ENCODE assay signal across 13 mouse cellular contexts in genomic region chr6:105676637-105677036, GRCm38 (mm10). TPM values are rescaled to one million over a fixed set of nuclear protein-coding genes. Genes with fewer than 3 reads are reported as not detected.
DNase-seq lines count a peak whose midpoint lies in the region; ATAC-seq lines count a peak whose summit lies in the region.
"Had no signal": no experiment of that assay in that cellular context is flagged by ENCODE, and none has a peak within 500 bp of the region (broad histone marks: within the 10 kb centered on the region; RNA-seq: fewer than 3 reads in every experiment).

No protein-coding gene starts in this region.

- DNase-seq in kidney, postnatal 25 days = no peak
- DNase-seq in forebrain, embryonic 11.5 days (ENCODE audit: low spot score) = no peak
- DNase-seq in layer of hippocampus, adult 9-10 months (ENCODE audit: low spot score) = no peak
- no peak for DNase-seq in frontal cortex, postnatal 14 days (ENCODE audit: low spot score in 2 of 2)
- no peak for DNase-seq in layer of hippocampus, postnatal 14 days (ENCODE audit: low spot score in 2 of 2)

- 24% methylated on average over 5 of the region's 5 CpGs for WGBS in kidney, embryonic 14.5 days
- WGBS in forebrain, embryonic 11.5 days = 27% methylated on average over 5 of the region's 5 CpGs
- WGBS in hindbrain, embryonic 16.5 days = 13% methylated on average over 5 of the region's 5 CpGs
- WGBS in neural tube, embryonic 12.5 days = 26% methylated on average over 5 of the region's 5 CpGs

- H3K9me3 ChIP-seq in kidney, embryonic 14.5 days (ENCODE audit: control insufficient read depth, low read length) = no peaks in the 10 kb centered on the region
- H3K9me3 ChIP-seq in forebrain, embryonic 11.5 days (ENCODE audit: control insufficient read depth, low read length) = no peaks in the 10 kb centered on the region
- no peaks in the 10 kb centered on the region for H3K9me3 ChIP-seq in hindbrain, embryonic 16.5 days (ENCODE audit: control insufficient read depth, low read length)
- no peaks in the 10 kb centered on the region for H3K9me3 ChIP-seq in neural tube, embryonic 12.5 days

- peak overlapping the region; percentile 68 for H3K4me2 ChIP-seq in kidney, embryonic 14.5 days (replicated peaks; ENCODE audit: low read depth, low read length)
- H3K4me2 ChIP-seq in forebrain, embryonic 11.5 days (ENCODE audit: low read depth, low read length, severe bottlenecking) = peak overlapping the region; percentile 81; the same call in 1 of the 2 replicates
- peak overlapping the region; percentile 76 for H3K4me2 ChIP-seq in hindbrain, embryonic 16.5 days (ENCODE audit: low read length)
- H3K4me2 ChIP-seq in neural tube, embryonic 12.5 days (replicated peaks) = peak overlapping the region; percentile 79

- H3K9ac ChIP-seq in kidney, embryonic 14.5 days (ENCODE audit: low read depth, low read length) = no peak overlapping the region
- no peak overlapping the region for H3K9ac ChIP-seq in forebrain, embryonic 11.5 days (ENCODE audit: low read length)
- peak overlapping the region; percentile 76 for H3K9ac ChIP-seq in hindbrain, embryonic 16.5 days (ENCODE audit: low read depth, low read length)
- H3K9ac ChIP-seq in neural tube, embryonic 12.5 days = 0 out of 2 replicates have a peak overlapping the region, but pooled peaks have one; percentile 40

- H3K4me1 ChIP-seq in kidney, embryonic 14.5 days (ENCODE audit: control insufficient read depth, insufficient read depth, low read length) = no peaks in the 10 kb centered on the region; the same call in 1 of the 2 replicates
- no peaks in the 10 kb centered on the region for H3K4me1 ChIP-seq in forebrain, embryonic 11.5 days (replicated peaks; ENCODE audit: control insufficient read depth, insufficient read depth, low read length)
- no peaks in the 10 kb centered on the region; the same call in 1 of the 2 replicates for H3K4me1 ChIP-seq in hindbrain, embryonic 16.5 days (ENCODE audit: control insufficient read depth, insufficient read depth, low read depth, low read length)
- H3K4me1 ChIP-seq in neural tube, embryonic 12.5 days = peaks cover 7% of the 10 kb centered on the region; the same call in 1 of the 2 replicates

- H3K27me3 ChIP-seq in kidney, embryonic 14.5 days (ENCODE audit: control insufficient read depth, insufficient read depth, low read length) = peaks cover 40% of the 10 kb centered on the region
- peaks cover 29% of the 10 kb centered on the region for H3K27me3 ChIP-seq in forebrain, embryonic 11.5 days (ENCODE audit: control insufficient read depth, insufficient read depth, low read length)
- peaks cover 3% of the 10 kb centered on the region; the same call in 1 of the 2 replicates for H3K27me3 ChIP-seq in hindbrain, embryonic 16.5 days (replicated peaks; ENCODE audit: control insufficient read depth, insufficient read depth, low read length)
- H3K27me3 ChIP-seq in neural tube, embryonic 12.5 days (replicated peaks) = peaks cover 34% of the 10 kb centered on the region

- H3K27ac ChIP-seq in kidney, embryonic 14.5 days (ENCODE audit: low read depth, low read length) = no peak overlapping the region
- no peak overlapping the region for H3K27ac ChIP-seq in forebrain, embryonic 11.5 days (ENCODE audit: low read depth, low read length)
- peak overlapping the region; percentile 67 for H3K27ac ChIP-seq in hindbrain, embryonic 16.5 days (ENCODE audit: low read depth, low read length)
- H3K27ac ChIP-seq in neural tube, embryonic 12.5 days = no peak overlapping the region

- peak overlapping the region; percentile 41; the same call in 1 of the 2 replicates for H3K4me3 ChIP-seq in kidney, embryonic 14.5 days (ENCODE audit: low read length)
- H3K4me3 ChIP-seq in forebrain, embryonic 11.5 days (ENCODE audit: low read depth, low read length) = peak overlapping the region; percentile 38; the same call in 1 of the 2 replicates
- H3K4me3 ChIP-seq in hindbrain, embryonic 16.5 days (ENCODE audit: low read length) = peak overlapping the region; percentile 60
- H3K4me3 ChIP-seq in neural tube, embryonic 12.5 days = peak overlapping the region; percentile 43
- H3K4me3 ChIP-seq: erythroblast, embryonic 14.5 days had no signal

- 0 out of 2 replicates have a peak, but pooled peaks have one; percentile 29 for ATAC-seq in kidney, embryonic 14.5 days (ENCODE audit: low FRiP score, low TSS enrichment)
- no peak for ATAC-seq in forebrain, embryonic 11.5 days (replicated peaks; ENCODE audit: low FRiP score)
- ATAC-seq in hindbrain, embryonic 16.5 days = no peak
- no peak for ATAC-seq in neural tube, embryonic 12.5 days (ENCODE audit: low FRiP score, low read depth)

- no peaks in the 10 kb centered on the region for H3K36me3 ChIP-seq in kidney, embryonic 14.5 days (ENCODE audit: control insufficient read depth, insufficient read depth, low read length)
- H3K36me3 ChIP-seq in forebrain, embryonic 11.5 days (ENCODE audit: control insufficient read depth, insufficient read depth, low read length) = no peaks in the 10 kb centered on the region
- H3K36me3 ChIP-seq in hindbrain, embryonic 16.5 days (ENCODE audit: control insufficient read depth, insufficient read depth, low read length) = no peaks in the 10 kb centered on the region
- H3K36me3 ChIP-seq in neural tube, embryonic 12.5 days = no peaks in the 10 kb centered on the region
- H3K36me3 ChIP-seq: G1E had no signal

RNA-seq across cellular contexts. Expression of gene Cntn4, which starts 0.8 kb away (rescaled TPM):
- polyA plus RNA-seq in kidney, embryonic 14.5 days (2014; fragmentation: Nextera tagmentation; extraction: Ambion mirVana) = 3.8 and 6.3 TPM in 2 replicates
- polyA plus RNA-seq in forebrain, embryonic 11.5 days (2014; fragmentation: Nextera tagmentation; extraction: Ambion mirVana) = 1.5 and 1.6 TPM in 2 replicates
- 26.0 and 26.7 TPM in 2 replicates for polyA plus RNA-seq in hindbrain, embryonic 16.5 days (2015; fragmentation: Nextera tagmentation; extraction: Ambion mirVana)
- 7.0 and 9.7 TPM in 2 replicates for polyA plus RNA-seq in neural tube, embryonic 12.5 days (2016; fragmentation: Nextera tagmentation; extraction: Ambion mirVana)
- total RNA-seq in layer of hippocampus, postnatal 14 days (2021) = 10 to 100 TPM; 17.4 to 22.5 TPM
- total RNA-seq: hematopoietic stem cell, adult 5-6 weeks; liver, adult 2 months; megakaryocyte-erythroid progenitor cell, adult 5-6 weeks had no signal
- polyA plus RNA-seq: erythroblast, embryonic 14.5 days; G1E; liver, adult 2 months had no signal

Comparison
In these comparisons a context has a peak if more than half of its experiments do, and no peak if none do; other contexts are left out.
1. H3K9ac ChIP-seq: peak in hindbrain, embryonic 16.5 days (single experiment) and neural tube, embryonic 12.5 days (single experiment); none in kidney, embryonic 14.5 days (single experiment) and forebrain, embryonic 11.5 days (single experiment).
2. Peak in every context shown above with its lines, with median percentiles within 50 percentile points of each other: H3K4me2 ChIP-seq and H3K4me3 ChIP-seq.